Mouse (Mus musculus) C2C12 (cell line): ENCODE measurements around the gene Krtap10-10. TPM values are rescaled to one million over a fixed set of nuclear protein-coding genes. Genes with fewer than 3 reads are reported as not detected.

Experiments
- H3K27me3 ChIP-seq: one replicate; pipeline ENCODE4 v1.6.1; 2011; ENCODE audit not compliant: control insufficient read depth, insufficient read depth, insufficient read length
- H3K36me3 ChIP-seq: one replicate; pipeline ENCODE4 v1.6.1; 2011; ENCODE audit not compliant: control insufficient read depth, insufficient read depth
- H3K4me3 ChIP-seq: one replicate; pipeline ENCODE4 v1.5.1; 2011; ENCODE audit warnings: mild to moderate bottlenecking, control low read depth; ENCODE audit not compliant: poor library complexity, insufficient read depth, severe bottlenecking
- H3K79me2 ChIP-seq: one replicate; pipeline ENCODE4 v1.6.1; 2011; ENCODE audit not compliant: control insufficient read depth, insufficient read depth
- H3K79me3 ChIP-seq: one replicate; pipeline ENCODE4 v1.6.1; 2011; ENCODE audit warnings: low read depth, control low read depth
- H3ac ChIP-seq: one replicate; pipeline ENCODE3; 2011; ENCODE audit warnings: low read depth; ENCODE audit not compliant: control insufficient read depth, insufficient read length
- CEBPB ChIP-seq: IDR thresholded peaks from one replicate; pipeline ENCODE4 v1.6.1; 2011; ENCODE audit warnings: low read depth, mild to moderate bottlenecking, control low read depth, moderate library complexity
- CTCF ChIP-seq: IDR thresholded peaks from one replicate; pipeline ENCODE4 v1.5.1; 2011; ENCODE audit not compliant: control insufficient read depth, insufficient read depth, insufficient read length
- FOSL1 ChIP-seq: IDR thresholded peaks from one replicate; pipeline ENCODE4 v1.8.0; 2011; ENCODE audit warnings: mild to moderate bottlenecking, low read length; ENCODE audit not compliant: poor library complexity, insufficient read depth, severe bottlenecking
- MAX ChIP-seq: IDR thresholded peaks from one replicate; pipeline ENCODE4 v1.6.1; 2011; ENCODE audit warnings: mild to moderate bottlenecking, control low read depth
- MYOD1 ChIP-seq: IDR thresholded peaks from one replicate; pipeline ENCODE4 v1.6.1; 2011; ENCODE audit warnings: low read depth; ENCODE audit not compliant: control insufficient read depth, insufficient read length
- MYOG ChIP-seq: IDR thresholded peaks from one replicate; pipeline ENCODE4 v1.6.1; 2011; ENCODE audit not compliant: control insufficient read depth, insufficient read length; ENCODE audit errors: extremely low read depth
- USF1 ChIP-seq: IDR thresholded peaks from one replicate; pipeline ENCODE4 v1.6.1; 2011; ENCODE audit warnings: low read depth, mild to moderate bottlenecking, control low read depth, moderate library complexity
- polyA plus RNA-seq: library from polyadenylated mRNA; unstranded; fragments of >200 nt; fragmentation: generic; extraction: Trizol; gene quantifications from one replicate; pipeline ENCODE4 v1.2.1, GENCODE M21; 2012; ENCODE audit warnings: missing spikeins

Krtap10-10 gene
- polyA plus RNA-seq, 1 experiment, result not detected

GRCm38 (mm10) chr10:77819203-77819602, 16.5 kb upstream of the Krtap10-10 start:
- no peak overlapping the region for H3K4me3 ChIP-seq
- no peak for TF ChIP-seq FOSL1
- no peak for TF ChIP-seq USF1
- no peak for TF ChIP-seq MYOD1
- TF ChIP-seq MYOG, result no peak
- no peak for TF ChIP-seq CTCF
- no peak for TF ChIP-seq CEBPB
- no peak for TF ChIP-seq MAX

GRCm38 (mm10) chr10:77826951-77827350, 8.8 kb upstream of the Krtap10-10 start, which contains the start of gene Krtap10-4:
Krtap10-4 (minus strand) TSS chr10:77827095.
- H3K4me3 ChIP-seq, result no peak within 1 kb of the TSS
- H3K79me3 ChIP-seq, result no peaks in the 10 kb centered on the region
- no peaks in the 10 kb centered on the region for H3K79me2 ChIP-seq
- TF ChIP-seq CTCF, result no peak
- no peak for TF ChIP-seq FOSL1
- TF ChIP-seq CEBPB, result no peak
- TF ChIP-seq MYOG, result no peak
- no peak for TF ChIP-seq MYOD1
- no peak for TF ChIP-seq MAX
- no peak for TF ChIP-seq USF1
- no peak within 1 kb of the TSS for H3ac ChIP-seq
- H3K27me3 ChIP-seq, result peaks cover 24% of the 10 kb centered on the region
- no peaks in the 10 kb centered on the region for H3K36me3 ChIP-seq

More at GRCm38 (mm10) chr10:77819203-77819602, 16.5 kb upstream of the Krtap10-10 start:
- Histone ChIP-seq H3K27me3 (peaks cover 20% of the 10 kb centered on the region), H3ac (no peak overlapping the region), H3K36me3 (no peaks in the 10 kb centered on the region), H3K79me3 (no peaks in the 10 kb centered on the region), H3K79me2 (no peaks in the 10 kb centered on the region)

GRCm38 (mm10) chr10:77839006-77839405, 3.3 kb downstream of the Krtap10-10 start:
- no peaks in the 10 kb centered on the region for H3K79me3 ChIP-seq
- H3K36me3 ChIP-seq, result no peaks in the 10 kb centered on the region
- no peaks in the 10 kb centered on the region for H3K79me2 ChIP-seq
- no peak overlapping the region for H3K4me3 ChIP-seq
- TF ChIP-seq FOSL1 (no peak), USF1 (no peak), CEBPB (no peak), MYOG (no peak), MYOD1 (no peak), MAX (no peak), CTCF (no peak)
- H3K27me3 ChIP-seq, result peaks cover 6% of the 10 kb centered on the region
- H3ac ChIP-seq, result no peak overlapping the region

DNA sequence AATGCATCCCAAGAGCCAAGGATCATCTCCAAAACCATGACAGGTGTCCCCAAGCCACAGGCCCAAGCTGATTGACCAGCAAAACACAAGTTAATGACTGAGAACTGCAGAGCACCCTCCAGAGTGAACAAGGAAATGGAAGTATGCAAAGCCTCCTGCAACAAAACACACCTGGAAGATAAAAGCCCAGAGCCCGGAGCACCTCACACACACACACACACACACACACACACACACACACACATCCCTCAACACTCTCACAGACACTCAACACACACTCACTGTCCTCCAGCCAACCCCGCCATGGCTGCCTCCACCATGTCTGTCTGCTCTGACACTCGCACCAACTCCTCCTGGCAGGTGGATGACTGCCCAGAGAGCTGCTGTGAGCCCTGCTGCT, 10.8 kb downstream of the Krtap10-10 start, which contains the start of gene Gm36176:
Gene Gm36176 (plus strand): TSS at position 301 of the 400 bp plus-strand sequence.
- Histone ChIP-seq H3K27me3 (peaks cover 7% of the 10 kb centered on the region), H3K4me3 (no peak within 1 kb of the TSS), H3K36me3 (no peaks in the 10 kb centered on the region), H3ac (no peak within 1 kb of the TSS), H3K79me2 (no peaks in the 10 kb centered on the region), H3K79me3 (no peaks in the 10 kb centered on the region)
- TF ChIP-seq MYOG (no peak), MYOD1 (no peak), CTCF (no peak), MAX (no peak), CEBPB (no peak)

- no peaks in the 10 kb centered on the region for H3K36me3 ChIP-seq
- H3ac ChIP-seq, result no peak overlapping the region
- H3K27me3 ChIP-seq, result peaks cover 9% of the 10 kb centered on the region
- H3K79me2 ChIP-seq, result no peaks in the 10 kb centered on the region
- H3K4me3 ChIP-seq, result no peak overlapping the region
- TF ChIP-seq MYOD1 (no peak), MYOG (no peak), FOSL1 (no peak), CEBPB (no peak)
- no peaks in the 10 kb centered on the region for H3K79me3 ChIP-seq
Observed at GRCm38 (mm10) chr10:77846961-77847360, 11.2 kb downstream of the Krtap10-10 start.

DNA sequence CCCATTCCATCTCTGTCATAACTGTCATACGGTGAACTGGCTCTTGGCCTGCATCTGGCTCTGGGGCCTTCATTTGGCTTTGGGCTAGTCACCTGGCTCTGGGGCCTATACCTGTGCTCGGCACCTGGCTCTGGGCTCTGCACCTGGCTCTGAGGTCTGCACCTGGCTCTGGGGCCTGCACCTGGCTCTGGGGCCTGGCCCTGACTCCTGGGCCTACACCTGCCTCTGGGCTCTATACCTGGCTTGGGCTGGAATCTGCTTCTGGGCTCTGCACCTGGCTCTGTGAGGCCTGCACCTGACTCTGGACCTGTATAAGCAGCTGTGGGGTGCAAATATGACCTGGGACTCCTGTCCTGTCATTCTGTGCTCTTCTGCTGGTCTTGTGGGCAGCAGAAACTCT, 11.8 kb downstream of the Krtap10-10 start:
- TF ChIP-seq MYOG, result no peak
- Histone ChIP-seq H3ac (no peak overlapping the region), H3K79me3 (no peaks in the 10 kb centered on the region), H3K4me3 (no peak overlapping the region), H3K36me3 (no peaks in the 10 kb centered on the region), H3K79me2 (no peaks in the 10 kb centered on the region), H3K27me3 (peaks cover 15% of the 10 kb centered on the region)
